In genomic region chr5:139364260-139364910, GRCm38 (mm10) we compare ENCODE assay signal across 8 mouse cellular contexts. TPM values are rescaled to one million over a fixed set of nuclear protein-coding genes. Genes with fewer than 3 reads are reported as not detected.
DNase-seq lines count a peak whose midpoint lies in the region; ATAC-seq lines count a peak whose summit lies in the region.

No protein-coding gene starts in this region.

- no peaks in the 10 kb centered on the region for H3K36me3 ChIP-seq in intestine, embryonic 16.5 days (ENCODE audit: control insufficient read depth, insufficient read depth, low read length)
- peaks cover 27% of the 10 kb centered on the region for H3K36me3 ChIP-seq in midbrain, embryonic 10.5 days

- DNase-seq in adrenal gland, adult (ENCODE audit: inconsistent age in 2 of 2, low spot score in 1 of 2) = peak; percentile 84 to 96
- peak; percentile 93 for DNase-seq in embryo, embryonic 10.5 days (ENCODE audit: low spot score)
- peak; percentile 86 to 93 for DNase-seq in gastrocnemius, postnatal 36 days
- DNase-seq in left cerebral cortex, postnatal 36 days (ENCODE audit: low spot score in 2 of 2) = peak; percentile 85 to 89
- peak; percentile 80 for DNase-seq in midbrain, embryonic 10.5 days (ENCODE audit: low spot score)
- DNase-seq in right cerebral cortex, postnatal 36 days (ENCODE audit: low spot score in 2 of 2) = peak; percentile 75 to 83
- DNase-seq in yolk sac, embryonic 10.5 days (ENCODE audit: low spot score) = peak; percentile 80

- peak; percentile 37 for ATAC-seq in intestine, embryonic 16.5 days

- H3K4me3 ChIP-seq in intestine, embryonic 16.5 days (ENCODE audit: low read length) = no peak overlapping the region
- H3K4me3 ChIP-seq in midbrain, embryonic 10.5 days = no peak overlapping the region

- H3K4me2 ChIP-seq in intestine, embryonic 16.5 days (ENCODE audit: low read depth, low read length) = no peak overlapping the region

- 28% methylated on average over 12 of the region's 12 CpGs for WGBS in intestine, embryonic 16.5 days
- WGBS in midbrain, embryonic 10.5 days = 42% methylated on average over 12 of the region's 12 CpGs

- peak overlapping the region; percentile 40 for H3K9ac ChIP-seq in intestine, embryonic 16.5 days (ENCODE audit: low read depth, low read length)

- intact Hi-C loops in gastrocnemius, postnatal 36 days (cut with DNase I) = loop anchor here (2.0 to 5.0 kb wide), 3 partner anchors 32 to 98 kb away; partner anchors contain the start of gene 3110082I17Rik
- intact Hi-C loops in left cerebral cortex, postnatal 36 days (cut with DNase I) = loop anchor here (1.0 to 2.0 kb wide), 2 partner anchors 35 to 104 kb away; no protein-coding TSS in a partner anchor

- H3K4me1 ChIP-seq in intestine, embryonic 16.5 days (ENCODE audit: control insufficient read depth, insufficient read depth, low read length) = peaks cover 12% of the 10 kb centered on the region
- H3K4me1 ChIP-seq in midbrain, embryonic 10.5 days = peaks cover 23% of the 10 kb centered on the region

- peak overlapping the region; percentile 66; the same call in 1 of the 2 replicates for H3K27ac ChIP-seq in intestine, embryonic 16.5 days (ENCODE audit: low read length)
- peak overlapping the region; percentile 69; the same call in 1 of the 2 replicates for H3K27ac ChIP-seq in midbrain, embryonic 10.5 days (replicated peaks)

- no peaks in the 10 kb centered on the region for H3K27me3 ChIP-seq in intestine, embryonic 16.5 days (replicated peaks; ENCODE audit: control insufficient read depth, insufficient read depth, low read length)
- H3K27me3 ChIP-seq in midbrain, embryonic 10.5 days (ENCODE audit: low read depth, poor library complexity, severe bottlenecking) = no peaks in the 10 kb centered on the region

- no peaks in the 10 kb centered on the region for H3K9me3 ChIP-seq in intestine, embryonic 16.5 days (ENCODE audit: control insufficient read depth, low read length)
- no peaks in the 10 kb centered on the region for H3K9me3 ChIP-seq in midbrain, embryonic 10.5 days (replicated peaks)

RNA-seq across cellular contexts. Expression of gene Cyp2w1, which starts 12.0 kb away (rescaled TPM):
- not detected for total RNA-seq in gastrocnemius, postnatal 36 days (2021)
- polyA plus RNA-seq in intestine, embryonic 16.5 days (2015; fragmentation: Nextera tagmentation; extraction: Ambion mirVana) = 33.9 and 44.0 TPM in 2 replicates
- total RNA-seq in left cerebral cortex, postnatal 36 days (2021) = not detected
- not detected in 2 replicates for polyA plus RNA-seq in midbrain, embryonic 10.5 days (2016; fragmentation: Nextera tagmentation; extraction: Ambion mirVana)

RNA-seq across cellular contexts. Expression of gene Gpr146, which starts 13.1 kb away (rescaled TPM):
- total RNA-seq in gastrocnemius, postnatal 36 days (2021) = 10 to 100 TPM; 25.3 to 30.4 TPM
- 2.3 and 2.5 TPM in 2 replicates for polyA plus RNA-seq in intestine, embryonic 16.5 days (2015; fragmentation: Nextera tagmentation; extraction: Ambion mirVana)
- total RNA-seq in left cerebral cortex, postnatal 36 days (2021) = 10 to 100 TPM; 13.5 to 14.0 TPM
- 1.7 and 2.0 TPM in 2 replicates for polyA plus RNA-seq in midbrain, embryonic 10.5 days (2016; fragmentation: Nextera tagmentation; extraction: Ambion mirVana)

RNA-seq across cellular contexts. Expression of gene Cox19, which starts 13.2 kb away (rescaled TPM):
- 10 to 100 TPM; 52.8 to 68.3 TPM for total RNA-seq in gastrocnemius, postnatal 36 days (2021)
- 183 and 195 TPM in 2 replicates for polyA plus RNA-seq in intestine, embryonic 16.5 days (2015; fragmentation: Nextera tagmentation; extraction: Ambion mirVana)
- total RNA-seq in left cerebral cortex, postnatal 36 days (2021) = 10 to 100 TPM; 65.7 to 74.4 TPM
- polyA plus RNA-seq in midbrain, embryonic 10.5 days (2016; fragmentation: Nextera tagmentation; extraction: Ambion mirVana) = 123 and 134 TPM in 2 replicates

RNA-seq across cellular contexts. Expression of gene Adap1, which starts 39.0 kb away (rescaled TPM):
- total RNA-seq in gastrocnemius, postnatal 36 days (2021) = 1 to 10 TPM; 1.6 to 1.7 TPM
- polyA plus RNA-seq in intestine, embryonic 16.5 days (2015; fragmentation: Nextera tagmentation; extraction: Ambion mirVana) = 5.3 and 6.3 TPM in 2 replicates
- 100 to 1,000 TPM; 260 to 316 TPM for total RNA-seq in left cerebral cortex, postnatal 36 days (2021)
- 0.37 and 0.53 TPM in 2 replicates for polyA plus RNA-seq in midbrain, embryonic 10.5 days (2016; fragmentation: Nextera tagmentation; extraction: Ambion mirVana)

RNA-seq across cellular contexts. Expression of gene C130050O18Rik, which starts 40.7 kb away (rescaled TPM):
- total RNA-seq in gastrocnemius, postnatal 36 days (2021) = under 1 TPM; 0.13 to 0.35 TPM
- 0.87 and 1.0 TPM in 2 replicates for polyA plus RNA-seq in intestine, embryonic 16.5 days (2015; fragmentation: Nextera tagmentation; extraction: Ambion mirVana)
- total RNA-seq in left cerebral cortex, postnatal 36 days (2021) = under 1 TPM in 1 of 2 experiments, not detected in 1; 0.27 TPM
- 0.32 and 0.39 TPM in 2 replicates for polyA plus RNA-seq in midbrain, embryonic 10.5 days (2016; fragmentation: Nextera tagmentation; extraction: Ambion mirVana)
